Mouse (Mus musculus): ENCODE measurements around the gene E2f7. TPM values are rescaled to one million over a fixed set of nuclear protein-coding genes. Genes with fewer than 3 reads are reported as not detected.

The E2f7 gene
- 0.52 TPM for polyA plus RNA-seq (2014; fragmentation: Illumina TruSeq; extraction: RNeasy Lipid Tissue Mini Kit (QIAGEN cat#74804); ENCODE audit: low read depth, low replicate concordance)

DNA sequence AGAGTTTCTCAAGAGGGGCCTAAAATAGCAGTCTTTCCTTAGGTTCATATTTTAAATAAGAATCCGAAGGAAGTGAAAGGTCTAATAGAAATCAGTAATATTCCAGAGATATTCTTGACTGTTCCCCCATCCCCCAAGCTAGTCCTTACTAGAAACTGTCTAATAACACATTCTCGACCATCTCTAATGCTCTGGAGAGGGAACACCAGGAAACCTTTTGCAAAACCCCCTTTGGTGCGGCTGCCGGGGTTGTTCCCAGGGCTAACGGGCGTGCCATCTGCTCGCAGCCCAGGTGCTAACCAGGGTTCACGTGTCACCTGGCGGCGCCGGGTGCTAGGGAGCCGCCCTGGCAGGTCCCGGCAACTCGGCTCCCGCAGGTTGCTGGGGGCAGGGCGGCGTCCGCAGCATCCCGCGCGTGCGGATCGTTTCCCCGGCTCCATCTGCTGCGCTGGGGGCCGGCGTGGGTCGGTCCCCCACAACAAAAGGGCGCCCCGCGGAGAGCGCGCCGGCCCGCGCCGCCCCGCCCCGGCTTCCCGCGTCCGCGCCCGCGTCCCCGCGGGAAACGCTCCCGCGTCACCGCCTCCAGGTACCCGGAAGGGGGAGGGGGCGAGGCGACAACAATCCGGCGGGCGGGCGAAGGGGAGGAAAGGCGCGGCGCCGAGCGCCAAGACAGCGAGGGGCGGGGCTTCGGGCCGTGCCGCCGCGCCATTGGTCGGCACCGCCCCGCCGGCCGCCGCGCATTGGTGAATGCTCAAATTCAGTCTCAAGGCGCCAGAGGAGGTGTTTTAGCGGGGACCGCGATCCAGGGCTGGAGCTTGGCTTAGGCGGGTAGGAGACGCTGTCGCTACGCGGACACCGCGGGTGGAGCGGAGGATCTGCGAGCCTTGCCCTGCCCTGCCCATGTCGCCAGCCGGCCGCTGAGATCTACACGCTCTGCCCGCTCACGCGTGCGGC lies at the start of gene E2f7:
Gene E2f7 (plus strand): TSS at position 754 of the 954 bp plus-strand sequence.

Other genes with a start within 250 kb of the E2f7 start
- gene Csrp2, start 174.3 kb downstream of the E2f7 start, polyA plus RNA-seq (2014; fragmentation: Illumina TruSeq; extraction: RNeasy Lipid Tissue Mini Kit (QIAGEN cat#74804); ENCODE audit: low read depth, low replicate concordance) = 91.6 TPM